Mouse (Mus musculus): Measurements from ENCODE around the gene Vmn1r157.
"Not testable (repeated sequence)": the region's sequence is repeated elsewhere in the genome, so short reads cannot be mapped to it uniquely, and the experiment has no call there.

The Vmn1r157 gene

GRCm38 (mm10) chr7:22761397-22761796 is at the start of gene Vmn1r157:
Gene Vmn1r157, plus strand, starts transcription at chr7:22761697.
- DNase-seq (ENCODE audit: low spot score): not testable (repeated sequence)

DNA sequence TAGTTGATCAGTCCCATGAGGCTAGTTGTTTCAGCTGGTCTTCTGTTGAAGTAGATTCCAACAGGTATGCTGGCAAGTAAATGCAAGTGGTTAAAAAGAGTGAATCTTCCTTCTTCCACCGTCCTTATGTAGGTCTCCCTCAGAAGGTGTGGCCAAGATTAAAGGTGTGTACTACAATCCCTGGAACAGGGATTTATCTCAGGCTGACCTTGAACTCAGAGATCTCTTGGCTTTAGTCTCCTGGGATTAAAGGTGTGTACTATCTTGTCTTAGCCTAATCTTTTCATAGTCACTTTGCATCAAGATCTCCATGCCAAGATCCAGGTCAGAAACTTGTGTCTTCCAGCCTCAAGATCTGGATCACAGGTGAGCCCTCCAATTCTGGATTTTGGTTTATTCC is 41.9 kb upstream of the Vmn1r157 start, which contains the start of gene Gm4567:
TSS of gene Gm4567 (minus strand) at position 101 of the 400 bp plus-strand sequence.
- DNase-seq (ENCODE audit: low spot score): not testable (repeated sequence)

GRCm38 (mm10) chr7:22775981-22776380 is 14.5 kb downstream of the Vmn1r157 start:
- DNase-seq (ENCODE audit: low spot score): not testable (repeated sequence)

DNA sequence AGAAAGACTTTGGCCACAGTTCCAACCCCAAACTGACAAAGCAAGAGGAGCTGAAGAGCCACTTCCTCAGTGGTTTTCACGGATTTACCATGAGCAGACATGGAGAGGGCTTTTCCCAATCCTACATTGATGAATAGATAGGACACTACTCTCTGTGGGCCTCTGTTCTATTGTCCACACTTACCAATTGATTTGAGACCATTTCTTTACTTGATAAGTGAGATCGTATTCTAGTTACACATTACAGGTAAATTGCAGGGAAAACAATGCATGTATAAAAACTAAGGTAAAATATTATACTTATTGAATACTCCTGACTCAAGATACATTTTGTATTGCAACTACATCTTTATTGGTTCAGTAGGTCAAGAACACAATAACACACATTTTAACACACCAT is 29.2 kb downstream of the Vmn1r157 start, which contains the start of gene Vmn1r158:
TSS of gene Vmn1r158 (minus strand) at position 101 of the 400 bp plus-strand sequence.
- not testable (repeated sequence) for DNase-seq (ENCODE audit: low spot score)
